Mouse (Mus musculus): ENCODE results near the gene Alkbh6. TPM values are rescaled to one million over a fixed set of nuclear protein-coding genes. Genes with fewer than 3 reads are reported as not detected.

Gene Alkbh6
- total and polyA plus RNA-seq, 3 experiments: 57.8 to 276 (median 73.6) TPM

Other genes with a start within 250 kb of the Alkbh6 start
- gene Zfp82, start 235.8 kb upstream of the Alkbh6 start, total RNA-seq (2021): 1 to 10 TPM; 1.6 to 2.5 TPM
- 0.06 and 0.11 TPM in 2 replicates for gene Zfp82, start 235.8 kb upstream of the Alkbh6 start, polyA plus RNA-seq (2012; rRNA removed)
- gene Gm26920, start 218.3 kb upstream of the Alkbh6 start, total RNA-seq (2021): under 1 TPM in 1 of 2 experiments, not detected in 1; 0.73 TPM
- gene Gm26920, start 218.3 kb upstream of the Alkbh6 start, polyA plus RNA-seq (2012; rRNA removed): not detected in 2 replicates
- gene Zfp566, start 218.2 kb upstream of the Alkbh6 start, total RNA-seq (2021): 1 to 10 TPM; 2.2 to 2.6 TPM
- 1.5 and 1.6 TPM in 2 replicates for gene Zfp566, start 218.2 kb upstream of the Alkbh6 start, polyA plus RNA-seq (2012; rRNA removed)
- 10 to 100 TPM; 35.4 to 39.5 TPM for gene Zfp260, start 213.9 kb upstream of the Alkbh6 start, total RNA-seq (2021)
- 6.2 and 9.7 TPM in 2 replicates for gene Zfp260, start 213.9 kb upstream of the Alkbh6 start, polyA plus RNA-seq (2012; rRNA removed)
- gene Zfp382, start 186.8 kb upstream of the Alkbh6 start, total RNA-seq (2021): 1 to 10 TPM; 2.5 to 4.2 TPM
- 0.07 and 0.44 TPM in 2 replicates for gene Zfp382, start 186.8 kb upstream of the Alkbh6 start, polyA plus RNA-seq (2012; rRNA removed)
- 10 to 100 TPM; 45.7 to 52.1 TPM for gene Zfp146, start 139.0 kb upstream of the Alkbh6 start, total RNA-seq (2021)
- gene Zfp146, start 139.0 kb upstream of the Alkbh6 start, polyA plus RNA-seq (2012; rRNA removed): 2.2 and 2.5 TPM in 2 replicates
- gene Cox7a1, start 124.6 kb upstream of the Alkbh6 start, total RNA-seq (2021): 100 to 1,000 TPM; 353 to 482 TPM
- gene Cox7a1, start 124.6 kb upstream of the Alkbh6 start, polyA plus RNA-seq (2012; rRNA removed): 27.2 and 28.9 TPM in 2 replicates
- gene Capns1, start 109.9 kb upstream of the Alkbh6 start, total RNA-seq (2021): 100 to 1,000 TPM; 629 to 666 TPM
- gene Capns1, start 109.9 kb upstream of the Alkbh6 start, polyA plus RNA-seq (2012; rRNA removed): 1,680 and 2,038 TPM in 2 replicates
- gene Polr2i, start 76.8 kb upstream of the Alkbh6 start, total RNA-seq (2021): 10 to 100 TPM; 74.2 to 84.9 TPM
- 77.0 and 78.9 TPM in 2 replicates for gene Polr2i, start 76.8 kb upstream of the Alkbh6 start, polyA plus RNA-seq (2012; rRNA removed)
- gene Tbcb, start 76.4 kb upstream of the Alkbh6 start, total RNA-seq (2021): 100 to 1,000 TPM in 1 of 2 experiments, 10 to 100 TPM in 1; 74.9 to 116 TPM
- gene Tbcb, start 76.4 kb upstream of the Alkbh6 start, polyA plus RNA-seq (2012; rRNA removed): 40.3 and 41.9 TPM in 2 replicates
- not detected for gene Ovol3, start 73.0 kb upstream of the Alkbh6 start, total RNA-seq (2021)
- gene Ovol3, start 73.0 kb upstream of the Alkbh6 start, polyA plus RNA-seq (2012; rRNA removed): not detected in 2 replicates
- gene Thap8, start 28.6 kb upstream of the Alkbh6 start, total RNA-seq (2021): not detected
- gene Thap8, start 28.6 kb upstream of the Alkbh6 start, polyA plus RNA-seq (2012; rRNA removed): 0.51 and 0.62 TPM in 2 replicates
- gene Wdr62, start 28.3 kb upstream of the Alkbh6 start, total RNA-seq (2021): 1 to 10 TPM; 4.8 to 6.1 TPM
- 16.3 and 17.6 TPM in 2 replicates for gene Wdr62, start 28.3 kb upstream of the Alkbh6 start, polyA plus RNA-seq (2012; rRNA removed)
- gene Clip3, start 17.0 kb upstream of the Alkbh6 start, total RNA-seq (2021): 10 to 100 TPM; 27.9 to 28.7 TPM
- gene Clip3, start 17.0 kb upstream of the Alkbh6 start, polyA plus RNA-seq (2012; rRNA removed): 10.2 and 17.3 TPM in 2 replicates
- gene Syne4, start 6.1 kb downstream of the Alkbh6 start, total RNA-seq (2021): 10 to 100 TPM; 18.8 to 34.5 TPM
- 51.8 and 59.1 TPM in 2 replicates for gene Syne4, start 6.1 kb downstream of the Alkbh6 start, polyA plus RNA-seq (2012; rRNA removed)
- 1 to 10 TPM; 1.2 to 1.6 TPM for gene E130208F15Rik, start 13.0 kb downstream of the Alkbh6 start, total RNA-seq (2021)
- 2.0 and 2.7 TPM in 2 replicates for gene E130208F15Rik, start 13.0 kb downstream of the Alkbh6 start, polyA plus RNA-seq (2012; rRNA removed)
- gene Sdhaf1, start 15.2 kb downstream of the Alkbh6 start, total RNA-seq (2021): 10 to 100 TPM in 1 of 2 experiments, 1 to 10 TPM in 1; 9.1 to 18.7 TPM
- 52.4 and 74.3 TPM in 2 replicates for gene Sdhaf1, start 15.2 kb downstream of the Alkbh6 start, polyA plus RNA-seq (2012; rRNA removed)
- 10 to 100 TPM in 1 of 2 experiments, 1 to 10 TPM in 1; 8.2 to 11.9 TPM for gene Lrfn3, start 54.1 kb downstream of the Alkbh6 start, total RNA-seq (2021)
- gene Lrfn3, start 54.1 kb downstream of the Alkbh6 start, polyA plus RNA-seq (2012; rRNA removed): 32.9 and 37.6 TPM in 2 replicates
- 10 to 100 TPM; 34.7 to 41.9 TPM for gene Tyrobp, start 105.0 kb downstream of the Alkbh6 start, total RNA-seq (2021)
- gene Tyrobp, start 105.0 kb downstream of the Alkbh6 start, polyA plus RNA-seq (2012; rRNA removed): 73.3 and 87.9 TPM in 2 replicates
- 1 to 10 TPM; 1.2 to 2.0 TPM for gene Hcst, start 111.1 kb downstream of the Alkbh6 start, total RNA-seq (2021)
- 6.3 and 7.9 TPM in 2 replicates for gene Hcst, start 111.1 kb downstream of the Alkbh6 start, polyA plus RNA-seq (2012; rRNA removed)
- gene Nfkbid, start 113.0 kb downstream of the Alkbh6 start, total RNA-seq (2021): 1 to 10 TPM; 1.1 to 1.3 TPM
- 3.7 and 4.1 TPM in 2 replicates for gene Nfkbid, start 113.0 kb downstream of the Alkbh6 start, polyA plus RNA-seq (2012; rRNA removed)
- 10 to 100 TPM; 22.7 to 43.2 TPM for gene Aplp1, start 136.8 kb downstream of the Alkbh6 start, total RNA-seq (2021)
- 37.7 and 54.1 TPM in 2 replicates for gene Aplp1, start 136.8 kb downstream of the Alkbh6 start, polyA plus RNA-seq (2012; rRNA removed)
- not detected for gene Kirrel2, start 149.0 kb downstream of the Alkbh6 start, total RNA-seq (2021)
- not detected in 2 replicates for gene Kirrel2, start 149.0 kb downstream of the Alkbh6 start, polyA plus RNA-seq (2012; rRNA removed)
- not detected for gene Nphs1, start 149.6 kb downstream of the Alkbh6 start, total RNA-seq (2021)
- not detected in 2 replicates for gene Nphs1, start 149.6 kb downstream of the Alkbh6 start, polyA plus RNA-seq (2012; rRNA removed)
- under 1 TPM in 1 of 2 experiments, not detected in 1; 0.86 TPM for gene Prodh2, start 184.9 kb downstream of the Alkbh6 start, total RNA-seq (2021)
- 0.10 TPM in 1 of 2 replicates, not detected in the other for gene Prodh2, start 184.9 kb downstream of the Alkbh6 start, polyA plus RNA-seq (2012; rRNA removed)
- 1 to 10 TPM; 2.2 to 3.1 TPM for gene Arhgap33, start 226.3 kb downstream of the Alkbh6 start, total RNA-seq (2021)
- gene Arhgap33, start 226.3 kb downstream of the Alkbh6 start, polyA plus RNA-seq (2012; rRNA removed): 20.3 and 23.2 TPM in 2 replicates
- gene Hspb6, start 243.5 kb downstream of the Alkbh6 start, total RNA-seq (2021): 10 to 100 TPM; 22.4 to 38.7 TPM
- 96.2 and 110 TPM in 2 replicates for gene Hspb6, start 243.5 kb downstream of the Alkbh6 start, polyA plus RNA-seq (2012; rRNA removed)
- gene Proser3, start 243.6 kb downstream of the Alkbh6 start, total RNA-seq (2021): 1 to 10 TPM; 6.8 to 7.0 TPM
- gene Proser3, start 243.6 kb downstream of the Alkbh6 start, polyA plus RNA-seq (2012; rRNA removed): 10.4 and 10.8 TPM in 2 replicates